Mouse (Mus musculus): ENCODE data around the gene Nf1. TPM values are rescaled to one million over a fixed set of nuclear protein-coding genes. Genes with fewer than 3 reads are reported as not detected.

The Nf1 gene
- polyA plus RNA-seq, 1 experiment from 2014 or later, result 8.2 TPM

- no peak for ATAC-seq (replicated peaks; ENCODE audit: low FRiP score, low read depth)
- H3K27ac ChIP-seq, result no peak within 1 kb of the TSS
- no peak for TF ChIP-seq CTCF (IDR thresholded peaks at IDR 0.05; ENCODE audit: low read depth)
- H3K4me3 ChIP-seq (replicated peaks; ENCODE audit: low read depth, low read length), result no peak within 1 kb of the TSS
- no peak for DNase-seq (ENCODE audit: low spot score)
- H3K9me3 ChIP-seq (replicated peaks; ENCODE audit: low read length), result no peaks in the 10 kb centered on the region
- H3K4me1 ChIP-seq (replicated peaks; ENCODE audit: insufficient read depth, low read length), result 0 out of 2 replicates have a peak, but pooled peaks cover 4% of the 10 kb centered on the region
- H3K4me2 ChIP-seq (ENCODE audit: low read length), result no peak within 1 kb of the TSS
- WGBS, result 85% methylated on average over 7 of the region's 7 CpGs
- H3K9ac ChIP-seq (ENCODE audit: low read depth, low read length), result no peak within 1 kb of the TSS
- H3K27me3 ChIP-seq (ENCODE audit: insufficient read depth, low read length), result no peaks in the 10 kb centered on the region
- H3K36me3 ChIP-seq (ENCODE audit: insufficient read depth, low read length), result peaks cover 19% of the 10 kb centered on the region; the same call in 1 of the 2 replicates
These were observed 190.9 kb downstream of the Nf1 start, which contains the start of the genes Evi2 and Evi2a for GRCm38 (mm10) chr11:79530333-79530761. Gene Evi2 (minus strand): TSS chr11:79530589. Gene Evi2a (minus strand): TSS chr11:79530609.

GRCm38 (mm10) chr11:79530774-79531173, 191.3 kb downstream of the Nf1 start:
- ATAC-seq (replicated peaks; ENCODE audit: low FRiP score, low read depth), result no peak
- no peak for TF ChIP-seq CTCF (IDR thresholded peaks at IDR 0.05; ENCODE audit: low read depth)
- 84% methylated on average over 11 of the region's 11 CpGs for WGBS

GRCm38 (mm10) chr11:79531485-79531884, 192.0 kb downstream of the Nf1 start:
- H3K9ac ChIP-seq (ENCODE audit: low read depth, low read length), result no peak overlapping the region

More at GRCm38 (mm10) chr11:79530774-79531173, 191.3 kb downstream of the Nf1 start:
- Histone ChIP-seq H3K4me2 (ENCODE audit: low read length) (no peak overlapping the region), H3K36me3 (ENCODE audit: insufficient read depth, low read length) (peaks cover 19% of the 10 kb centered on the region; the same call in 1 of the 2 replicates), H3K9ac (ENCODE audit: low read depth, low read length) (no peak overlapping the region), H3K4me3 (replicated peaks; ENCODE audit: low read depth, low read length) (no peak overlapping the region), H3K9me3 (replicated peaks; ENCODE audit: low read length) (no peaks in the 10 kb centered on the region), H3K27me3 (ENCODE audit: insufficient read depth, low read length) (no peaks in the 10 kb centered on the region), H3K27ac (no peak overlapping the region), H3K4me1 (replicated peaks; ENCODE audit: insufficient read depth, low read length) (0 out of 2 replicates have a peak, but pooled peaks cover 4% of the 10 kb centered on the region)
- no peak for DNase-seq (ENCODE audit: low spot score)

GRCm38 (mm10) chr11:79533311-79533710, 193.8 kb downstream of the Nf1 start:
- Histone ChIP-seq H3K4me3 (replicated peaks; ENCODE audit: low read depth, low read length) (no peak overlapping the region), H3K4me2 (ENCODE audit: low read length) (no peak overlapping the region), H3K9ac (ENCODE audit: low read depth, low read length) (no peak overlapping the region), H3K27me3 (ENCODE audit: insufficient read depth, low read length) (no peaks in the 10 kb centered on the region), H3K4me1 (replicated peaks; ENCODE audit: insufficient read depth, low read length) (no peaks in the 10 kb centered on the region), H3K27ac (no peak overlapping the region), H3K9me3 (replicated peaks; ENCODE audit: low read length) (no peaks in the 10 kb centered on the region), H3K36me3 (ENCODE audit: insufficient read depth, low read length) (peaks cover 18% of the 10 kb centered on the region)
- WGBS, result 87% methylated on average over 6 of the region's 6 CpGs
- no peak for TF ChIP-seq CTCF (IDR thresholded peaks at IDR 0.05; ENCODE audit: low read depth)
- ATAC-seq (replicated peaks; ENCODE audit: low FRiP score, low read depth) (no peak), DNase-seq (ENCODE audit: low spot score) (no peak)

More at GRCm38 (mm10) chr11:79531485-79531884, 192.0 kb downstream of the Nf1 start:
- Histone ChIP-seq H3K4me1 (replicated peaks; ENCODE audit: insufficient read depth, low read length) (0 out of 2 replicates have a peak, but pooled peaks cover 4% of the 10 kb centered on the region), H3K27ac (no peak overlapping the region), H3K36me3 (ENCODE audit: insufficient read depth, low read length) (peaks cover 19% of the 10 kb centered on the region; the same call in 1 of the 2 replicates), H3K4me2 (ENCODE audit: low read length) (no peak overlapping the region), H3K4me3 (replicated peaks; ENCODE audit: low read depth, low read length) (no peak overlapping the region), H3K9me3 (replicated peaks; ENCODE audit: low read length) (no peaks in the 10 kb centered on the region), H3K27me3 (ENCODE audit: insufficient read depth, low read length) (no peaks in the 10 kb centered on the region)
- 94% methylated on average over 4 of the region's 4 CpGs for WGBS
- ATAC-seq (replicated peaks; ENCODE audit: low FRiP score, low read depth) (no peak), DNase-seq (ENCODE audit: low spot score) (no peak)
- TF ChIP-seq CTCF (IDR thresholded peaks at IDR 0.05; ENCODE audit: low read depth), result no peak

GRCm38 (mm10) chr11:79533950-79534690, 194.6 kb downstream of the Nf1 start:
- peaks cover 14% of the 10 kb centered on the region for H3K36me3 ChIP-seq (ENCODE audit: insufficient read depth, low read length)
- no peaks in the 10 kb centered on the region for H3K27me3 ChIP-seq (ENCODE audit: insufficient read depth, low read length)
- H3K9ac ChIP-seq (ENCODE audit: low read depth, low read length), result no peak overlapping the region
- ATAC-seq (replicated peaks; ENCODE audit: low FRiP score, low read depth) (no peak), DNase-seq (ENCODE audit: low spot score) (peak; percentile 76)
- TF ChIP-seq CTCF (IDR thresholded peaks at IDR 0.05; ENCODE audit: low read depth), result no peak
- H3K4me2 ChIP-seq (ENCODE audit: low read length), result no peak overlapping the region
- no peaks in the 10 kb centered on the region for H3K9me3 ChIP-seq (replicated peaks; ENCODE audit: low read length)
- H3K4me1 ChIP-seq (replicated peaks; ENCODE audit: insufficient read depth, low read length), result no peaks in the 10 kb centered on the region
- WGBS, result 79% methylated on average over 8 of the region's 8 CpGs
- H3K4me3 ChIP-seq (replicated peaks; ENCODE audit: low read depth, low read length), result no peak overlapping the region
- H3K27ac ChIP-seq, result no peak overlapping the region

- Histone ChIP-seq H3K4me2 (ENCODE audit: low read length) (no peak overlapping the region), H3K9me3 (replicated peaks; ENCODE audit: low read length) (no peaks in the 10 kb centered on the region), H3K27me3 (ENCODE audit: insufficient read depth, low read length) (no peaks in the 10 kb centered on the region), H3K9ac (ENCODE audit: low read depth, low read length) (no peak overlapping the region), H3K4me3 (replicated peaks; ENCODE audit: low read depth, low read length) (no peak overlapping the region), H3K27ac (no peak overlapping the region), H3K36me3 (ENCODE audit: insufficient read depth, low read length) (peaks cover 14% of the 10 kb centered on the region), H3K4me1 (replicated peaks; ENCODE audit: insufficient read depth, low read length) (no peaks in the 10 kb centered on the region)
- ATAC-seq (replicated peaks; ENCODE audit: low FRiP score, low read depth), result no peak
- WGBS, result 87% methylated on average over 4 of the region's 4 CpGs
- no peak for TF ChIP-seq CTCF (IDR thresholded peaks at IDR 0.05; ENCODE audit: low read depth)
- no peak for DNase-seq (ENCODE audit: low spot score)
These were observed 196.1 kb downstream of the Nf1 start for GRCm38 (mm10) chr11:79535554-79535953.

All from kidney, postnatal 0 days (tissue).